Mouse (Mus musculus): Measurements from ENCODE around the gene Mesp1. TPM values are rescaled to one million over a fixed set of nuclear protein-coding genes. Genes with fewer than 3 reads are reported as not detected.

Gene Mesp1
- polyA plus RNA-seq, 1 experiment from 2014 or later: 0.13 TPM

DNA sequence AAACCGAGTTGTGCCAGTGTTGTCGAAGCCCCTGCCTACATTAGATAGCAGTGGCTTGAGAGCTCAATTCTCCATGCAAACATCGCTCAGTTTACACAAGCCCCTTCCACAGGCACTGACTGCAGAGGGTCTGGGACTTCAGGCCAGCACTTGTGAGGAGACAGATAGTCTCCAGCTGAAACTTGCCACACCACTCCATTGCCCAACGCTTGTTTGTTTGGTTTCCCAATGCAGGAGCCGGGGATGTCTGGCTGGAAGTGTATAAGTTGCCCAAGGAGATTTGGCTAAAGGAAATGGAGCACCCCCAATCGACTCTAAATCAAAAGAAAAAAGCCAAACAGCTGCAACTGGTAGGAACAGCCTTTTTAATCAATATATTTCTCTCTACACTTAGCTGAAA lies 35.4 kb downstream of the Mesp1 start:
- Histone ChIP-seq H3K27ac (no peak overlapping the region), H3K4me1 (no peaks in the 10 kb centered on the region), H3K4me2 (no peak overlapping the region), H3K27me3 (replicated peaks) (no peaks in the 10 kb centered on the region), H3K36me3 (no peaks in the 10 kb centered on the region), H3K9ac (no peak overlapping the region), H3K9me3 (no peaks in the 10 kb centered on the region), H3K4me3 (replicated peaks) (no peak overlapping the region)
- 45% methylated on average over 6 of the region's 6 CpGs for WGBS
- ATAC-seq (ENCODE audit: insufficient read depth, low FRiP score, low read depth): no peak

DNA sequence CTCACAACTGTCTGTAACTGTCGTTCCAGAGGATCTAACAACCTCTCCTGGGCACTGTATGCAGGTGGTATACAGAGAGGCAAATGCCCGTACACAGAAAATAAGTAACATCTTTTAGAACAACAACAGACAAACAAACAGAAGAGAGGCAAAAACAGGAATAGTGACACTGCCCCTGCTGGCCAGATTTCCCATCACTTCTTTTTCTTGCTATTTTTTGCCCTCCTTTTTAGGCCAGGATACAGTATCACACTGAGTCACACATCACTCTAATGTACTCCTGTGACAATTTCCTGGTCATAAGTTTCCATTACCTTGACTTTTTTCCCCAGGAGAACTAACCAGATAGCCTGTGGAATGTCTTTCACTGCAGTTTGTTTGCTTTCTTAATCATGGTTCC lies 37.3 kb downstream of the Mesp1 start:
- no peaks in the 10 kb centered on the region for H3K9me3 ChIP-seq
- 44% methylated on average over 2 of the region's 2 CpGs for WGBS
- no peak overlapping the region for H3K27ac ChIP-seq
- no peaks in the 10 kb centered on the region for H3K4me1 ChIP-seq
- H3K4me3 ChIP-seq (replicated peaks): no peak overlapping the region
- no peaks in the 10 kb centered on the region for H3K27me3 ChIP-seq (replicated peaks)
- H3K4me2 ChIP-seq: no peak overlapping the region
- no peak overlapping the region for H3K9ac ChIP-seq
- no peak for ATAC-seq (ENCODE audit: insufficient read depth, low FRiP score, low read depth)
- no peaks in the 10 kb centered on the region for H3K36me3 ChIP-seq

DNA sequence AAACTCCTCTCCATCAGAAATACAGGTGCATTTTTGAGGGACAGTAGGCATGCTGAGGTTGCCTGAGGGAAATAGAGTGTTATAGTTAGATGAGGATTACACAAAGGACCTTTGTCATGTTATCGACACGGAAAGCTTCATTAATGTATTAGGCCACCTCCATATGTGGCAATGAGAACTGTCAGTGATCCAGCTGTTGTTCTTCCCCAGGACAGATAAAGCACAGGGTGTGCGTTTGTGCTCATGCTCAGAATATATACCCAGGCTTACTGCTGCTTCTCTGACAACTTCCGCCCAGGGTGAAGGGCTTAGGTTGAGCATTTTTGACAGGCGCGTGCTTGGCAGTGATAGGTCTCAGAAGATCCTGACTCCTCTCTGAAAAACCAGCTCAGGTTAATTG lies 44.1 kb downstream of the Mesp1 start:
- no peaks in the 10 kb centered on the region for H3K36me3 ChIP-seq
- no peak overlapping the region for H3K9ac ChIP-seq
- H3K4me3 ChIP-seq (replicated peaks): no peak overlapping the region
- H3K27me3 ChIP-seq (replicated peaks): no peaks in the 10 kb centered on the region
- no peaks in the 10 kb centered on the region for H3K9me3 ChIP-seq
- no peaks in the 10 kb centered on the region for H3K4me1 ChIP-seq
- H3K4me2 ChIP-seq: no peak overlapping the region
- WGBS: 79% methylated on average over 6 of the region's 6 CpGs
- H3K27ac ChIP-seq: no peak overlapping the region
- no peak for ATAC-seq (ENCODE audit: insufficient read depth, low FRiP score, low read depth)

DNA sequence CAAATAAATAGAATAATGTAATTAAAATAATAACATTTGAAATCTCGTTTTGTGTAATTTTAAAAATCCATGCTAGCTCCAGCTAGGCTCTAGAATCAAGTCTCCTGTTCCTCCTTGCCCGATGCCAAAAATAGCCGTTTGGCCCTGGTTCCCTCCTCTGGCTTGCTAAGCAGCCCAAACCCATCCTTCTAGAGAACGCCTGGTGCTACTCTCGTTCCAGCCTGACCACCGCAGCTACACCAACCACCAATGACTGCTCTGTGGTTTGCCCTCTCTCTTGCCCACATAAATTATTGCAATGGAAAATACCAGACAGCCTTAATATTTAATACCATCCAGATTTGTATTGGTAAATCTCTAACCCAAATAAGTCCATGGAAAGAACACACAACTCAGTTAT lies 45.9 kb downstream of the Mesp1 start:
- no peak for ATAC-seq (ENCODE audit: insufficient read depth, low FRiP score, low read depth)
- Histone ChIP-seq H3K9me3 (no peaks in the 10 kb centered on the region), H3K4me2 (no peak overlapping the region), H3K27me3 (replicated peaks) (no peaks in the 10 kb centered on the region), H3K9ac (no peak overlapping the region), H3K4me1 (peaks cover 4% of the 10 kb centered on the region; the same call in 1 of the 2 replicates), H3K36me3 (no peaks in the 10 kb centered on the region), H3K4me3 (replicated peaks) (no peak overlapping the region), H3K27ac (no peak overlapping the region)
- 75% methylated on average over 6 of the region's 6 CpGs for WGBS

DNA sequence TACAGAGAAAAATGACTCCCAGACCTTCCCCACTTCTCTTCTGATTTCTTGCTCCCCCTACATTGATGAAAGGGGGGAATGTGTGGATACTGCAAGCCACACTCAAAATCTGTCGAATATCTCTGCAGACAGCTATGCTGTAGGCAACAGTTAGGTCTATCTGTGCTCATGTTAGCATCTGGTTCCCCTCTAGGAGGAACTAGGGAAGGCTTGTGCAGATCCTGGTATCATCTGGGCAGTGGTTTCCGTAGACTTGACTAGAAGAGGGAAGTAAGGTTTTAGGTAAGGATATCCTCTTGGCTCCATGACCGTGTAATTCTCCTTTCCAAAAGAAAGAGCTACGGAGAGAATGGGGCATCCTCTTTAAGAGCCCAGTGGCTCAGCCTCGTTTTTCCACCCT lies 49.0 kb downstream of the Mesp1 start:
- Histone ChIP-seq H3K36me3 (no peaks in the 10 kb centered on the region), H3K27ac (no peak overlapping the region), H3K27me3 (replicated peaks) (no peaks in the 10 kb centered on the region), H3K4me3 (replicated peaks) (no peak overlapping the region), H3K4me1 (peaks cover 4% of the 10 kb centered on the region; the same call in 1 of the 2 replicates), H3K9me3 (no peaks in the 10 kb centered on the region), H3K9ac (no peak overlapping the region), H3K4me2 (no peak overlapping the region)
- WGBS: 75% methylated on average over 5 of the region's 5 CpGs
- no peak for ATAC-seq (ENCODE audit: insufficient read depth, low FRiP score, low read depth)

DNA sequence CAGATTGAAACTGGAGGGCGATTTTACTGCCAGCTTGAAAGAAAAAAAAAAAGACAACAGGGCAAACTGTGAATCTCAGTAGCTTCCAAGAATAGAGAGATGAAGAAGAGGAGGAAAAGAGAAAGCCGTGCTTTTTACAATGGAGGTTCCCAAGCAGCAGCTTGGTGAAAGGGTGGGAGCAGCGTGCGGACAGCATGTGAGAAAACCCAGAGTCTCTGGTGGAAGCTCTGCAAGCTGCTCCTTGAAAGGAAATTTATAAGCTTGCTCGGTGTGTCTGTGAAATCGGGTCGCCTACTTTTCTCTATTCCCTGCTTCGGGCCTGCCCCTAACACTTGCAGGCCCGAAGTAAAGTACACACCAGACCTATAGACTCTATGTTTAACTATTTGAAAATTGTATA lies 49.5 kb downstream of the Mesp1 start:
- ATAC-seq (ENCODE audit: insufficient read depth, low FRiP score, low read depth): no peak
- no peak overlapping the region for H3K27ac ChIP-seq
- H3K9me3 ChIP-seq: no peaks in the 10 kb centered on the region
- H3K27me3 ChIP-seq (replicated peaks): no peaks in the 10 kb centered on the region
- no peak overlapping the region for H3K9ac ChIP-seq
- H3K4me2 ChIP-seq: no peak overlapping the region
- 89% methylated on average over 9 of the region's 9 CpGs for WGBS
- H3K36me3 ChIP-seq: no peaks in the 10 kb centered on the region
- H3K4me3 ChIP-seq (replicated peaks): no peak overlapping the region
- peaks cover 4% of the 10 kb centered on the region; the same call in 1 of the 2 replicates for H3K4me1 ChIP-seq

DNA sequence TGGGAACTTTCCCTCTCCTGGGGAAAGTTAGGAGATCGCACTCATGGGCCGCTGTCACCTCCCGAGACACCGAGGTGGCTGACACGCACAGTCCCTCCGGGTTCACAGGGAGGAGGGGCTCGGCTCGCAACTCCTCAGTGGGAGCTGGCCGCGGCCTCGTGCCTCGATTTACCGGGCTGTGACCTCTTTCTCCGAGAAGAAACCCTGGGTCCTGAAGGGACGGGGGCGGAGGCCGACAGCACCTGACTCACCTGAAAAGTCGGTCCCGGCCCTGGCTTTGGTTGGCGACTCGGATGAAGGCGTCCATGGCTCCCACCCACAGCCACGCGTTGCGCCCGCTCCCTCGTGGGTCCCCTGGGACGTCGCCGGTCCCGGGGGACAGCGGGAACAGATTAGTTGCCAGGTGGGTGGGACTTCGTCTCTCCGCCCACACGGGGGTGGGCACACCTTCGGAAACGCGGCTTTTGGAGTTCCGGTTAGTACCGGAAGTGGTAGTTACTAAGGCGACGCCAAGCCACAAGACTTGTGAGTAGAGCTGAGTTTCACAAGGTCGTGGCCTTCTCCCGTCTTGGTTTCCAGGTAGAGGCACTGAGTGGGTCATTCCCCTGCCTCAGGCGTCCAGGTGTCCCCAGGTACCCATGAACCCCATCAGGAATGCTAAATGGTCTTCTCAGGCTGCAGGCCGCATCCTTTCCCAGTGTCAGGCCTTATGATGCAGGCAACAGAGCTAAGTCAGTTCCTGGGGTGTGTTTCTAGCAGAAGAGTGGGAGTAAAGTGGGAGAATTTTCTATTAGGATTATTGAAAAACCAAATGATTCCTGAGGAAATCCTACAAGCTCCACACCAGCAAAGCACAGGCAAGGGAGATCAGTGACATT lies 50.7 kb downstream of the Mesp1 start, which contains the start of the genes Pex11a and Wdr93:
Gene Pex11a, minus strand, starts transcription at position 473 of the 878 bp plus-strand sequence.
Gene Wdr93, plus strand, starts transcription at position 505 of the 878 bp plus-strand sequence.
- peak within 1 kb of the TSS; percentile 95 for H3K4me2 ChIP-seq
- H3K27ac ChIP-seq: no peak within 1 kb of the TSS
- H3K4me1 ChIP-seq: peaks cover 4% of the 10 kb centered on the region; the same call in 1 of the 2 replicates
- H3K27me3 ChIP-seq (replicated peaks): no peaks in the 10 kb centered on the region
- 3% methylated on average over 46 of the region's 46 CpGs for WGBS
- H3K4me3 ChIP-seq (replicated peaks): peak within 1 kb of the TSS; percentile 83
- peak; percentile 82; the same call in 1 of the 2 replicates for ATAC-seq (ENCODE audit: insufficient read depth, low FRiP score, low read depth)
- no peaks in the 10 kb centered on the region for H3K36me3 ChIP-seq
- peak within 1 kb of the TSS; percentile 58 for H3K9ac ChIP-seq
- no peaks in the 10 kb centered on the region for H3K9me3 ChIP-seq

DNA sequence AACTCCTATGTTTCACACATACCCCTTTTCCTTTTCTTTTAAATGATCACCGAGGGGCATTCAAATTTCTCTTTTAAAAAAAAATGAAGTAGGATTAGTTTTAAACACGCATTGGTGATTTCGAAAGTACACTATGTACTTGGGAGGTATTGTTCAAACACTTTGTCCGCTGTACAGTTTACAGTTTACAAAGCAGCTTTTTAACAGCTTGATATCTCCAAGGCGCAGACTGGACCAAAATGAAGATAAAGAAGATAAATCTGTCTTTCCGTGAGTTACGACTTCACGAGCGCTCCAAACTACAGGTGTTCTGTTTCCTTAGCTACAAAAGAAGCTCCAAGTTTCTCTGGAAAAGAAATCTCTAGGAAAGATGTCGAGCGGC lies 51.3 kb downstream of the Mesp1 start:
- peak overlapping the region; percentile 58; the same call in 1 of the 2 replicates for H3K9ac ChIP-seq
- no peak for ATAC-seq (ENCODE audit: insufficient read depth, low FRiP score, low read depth)
- H3K4me1 ChIP-seq: peaks cover 4% of the 10 kb centered on the region; the same call in 1 of the 2 replicates
- no peaks in the 10 kb centered on the region for H3K27me3 ChIP-seq (replicated peaks)
- no peak overlapping the region for H3K27ac ChIP-seq
- 9% methylated on average over 11 of the region's 11 CpGs for WGBS
- H3K9me3 ChIP-seq: no peaks in the 10 kb centered on the region
- H3K36me3 ChIP-seq: no peaks in the 10 kb centered on the region
- peak overlapping the region; percentile 83 for H3K4me3 ChIP-seq (replicated peaks)
- H3K4me2 ChIP-seq: peak overlapping the region; percentile 95

Other genes starting within 250 kb of the Mesp1 start
- gene Rhcg, start 176.1 kb downstream of the Mesp1 start, polyA plus RNA-seq (2015; fragmentation: Nextera tagmentation; extraction: Ambion mirVana): 0.10 and 0.41 TPM in 2 replicates
- 9.2 and 10.6 TPM in 2 replicates for gene Ticrr, start 133.6 kb downstream of the Mesp1 start, polyA plus RNA-seq (2015; fragmentation: Nextera tagmentation; extraction: Ambion mirVana)
- gene Kif7, start 78.1 kb downstream of the Mesp1 start, polyA plus RNA-seq (2015; fragmentation: Nextera tagmentation; extraction: Ambion mirVana): 3.5 and 4.0 TPM in 2 replicates
- not detected in 2 replicates for gene Plin1, start 60.9 kb downstream of the Mesp1 start, polyA plus RNA-seq (2015; fragmentation: Nextera tagmentation; extraction: Ambion mirVana)
- 9.3 and 11.8 TPM in 2 replicates for gene Pex11a, start 50.7 kb downstream of the Mesp1 start, polyA plus RNA-seq (2015; fragmentation: Nextera tagmentation; extraction: Ambion mirVana)
- 0.26 and 0.35 TPM in 2 replicates for gene Wdr93, start 50.6 kb downstream of the Mesp1 start, polyA plus RNA-seq (2015; fragmentation: Nextera tagmentation; extraction: Ambion mirVana)
- gene Mesp2, start 16.9 kb upstream of the Mesp1 start, polyA plus RNA-seq (2015; fragmentation: Nextera tagmentation; extraction: Ambion mirVana): 1.4 and 1.9 TPM in 2 replicates
- 55.9 and 69.8 TPM in 2 replicates for gene Anpep, start 67.3 kb upstream of the Mesp1 start, polyA plus RNA-seq (2015; fragmentation: Nextera tagmentation; extraction: Ambion mirVana)
- 27.1 and 30.8 TPM in 2 replicates for gene Ap3s2, start 126.9 kb upstream of the Mesp1 start, polyA plus RNA-seq (2015; fragmentation: Nextera tagmentation; extraction: Ambion mirVana)
- 37.7 and 38.8 TPM in 2 replicates for gene Arpin, start 141.6 kb upstream of the Mesp1 start, polyA plus RNA-seq (2015; fragmentation: Nextera tagmentation; extraction: Ambion mirVana)
- 14.9 and 15.8 TPM in 2 replicates for gene Zfp710, start 231.0 kb upstream of the Mesp1 start, polyA plus RNA-seq (2015; fragmentation: Nextera tagmentation; extraction: Ambion mirVana)

All from stomach, embryonic 15.5 days (tissue).